Comparison of ENCODE assay signal across 28 mouse cellular contexts in the genomic region with DNA sequence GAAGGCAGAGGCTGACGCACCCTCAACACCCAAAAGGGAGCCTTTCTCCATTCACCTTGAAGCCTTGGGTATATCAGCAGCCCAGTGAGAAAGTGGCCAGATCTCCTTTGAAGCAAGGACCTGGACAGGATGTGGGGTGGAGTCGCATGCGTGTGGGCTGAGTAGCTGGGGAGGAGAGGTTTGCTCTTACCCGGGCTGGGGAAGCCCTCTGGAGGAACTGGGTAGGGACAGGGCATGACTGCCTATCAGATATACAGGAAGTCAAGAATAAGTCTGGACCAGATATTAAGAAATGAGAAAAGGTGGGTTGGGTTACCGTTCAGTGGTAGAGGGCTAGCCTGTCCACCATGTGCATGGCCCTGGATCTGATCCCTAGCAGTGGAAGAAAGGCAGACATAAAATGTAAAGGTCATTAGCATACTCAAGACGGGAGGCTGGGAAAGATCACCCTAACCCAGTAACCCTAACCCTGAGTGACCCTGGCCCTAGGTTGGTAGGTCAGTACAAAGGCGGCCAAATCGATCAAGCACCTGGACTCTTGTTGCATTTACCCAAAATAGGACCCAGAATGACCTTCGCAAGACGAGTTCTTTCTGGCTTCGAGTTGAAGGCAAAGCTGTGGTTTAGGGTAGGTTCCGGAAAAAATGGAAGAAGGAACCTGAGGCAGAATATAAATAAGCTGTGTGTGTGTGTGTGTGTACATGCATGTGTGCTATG. TPM values are rescaled to one million over a fixed set of nuclear protein-coding genes. Genes with fewer than 3 reads are reported as not detected.
A peak's percentile ranks its signal among the peaks of the same experiment; 100 is the strongest.
DNase-seq lines count a peak whose midpoint lies in the region; ATAC-seq lines count a peak whose summit lies in the region.
"Had no signal": no experiment of that assay in that cellular context is flagged by ENCODE, and none has a peak within 500 bp of the region (broad histone marks: within the 10 kb centered on the region; RNA-seq: fewer than 3 reads in every experiment).

No protein-coding gene starts in this region.

- H3K4me2 ChIP-seq in heart, embryonic 13.5 days = no peak overlapping the region
- no peak overlapping the region for H3K4me2 ChIP-seq in forebrain, embryonic 15.5 days (replicated peaks)
- H3K4me2 ChIP-seq: heart, embryonic 15.5 days; hindbrain, embryonic 15.5 days; midbrain, embryonic 12.5 days had no signal

- peaks cover 34% of the 10 kb centered on the region for H3K27me3 ChIP-seq in heart, embryonic 13.5 days (replicated peaks)
- peaks cover 28% of the 10 kb centered on the region for H3K27me3 ChIP-seq in forebrain, embryonic 15.5 days

- no peaks in the 10 kb centered on the region for H3K36me3 ChIP-seq in heart, embryonic 13.5 days
- no peaks in the 10 kb centered on the region for H3K36me3 ChIP-seq in forebrain, embryonic 15.5 days
- H3K36me3 ChIP-seq: G1E; heart, embryonic 15.5 days; hindbrain, embryonic 15.5 days; intestine, embryonic 15.5 days; midbrain, embryonic 12.5 days had no signal

- H3K4me1 ChIP-seq in heart, embryonic 13.5 days = peaks cover 24% of the 10 kb centered on the region
- peaks cover 5% of the 10 kb centered on the region for H3K4me1 ChIP-seq in forebrain, embryonic 15.5 days

- no peak for DNase-seq in heart, adult 8-10 months (ENCODE audit: low spot score)
- DNase-seq in 416B (ENCODE audit: low read depth) = peak; percentile 80
- no peak for DNase-seq in urinary bladder, postnatal 36 days (ENCODE audit: low spot score in 2 of 2)
- DNase-seq in thymus, postnatal 14 days = no peak
- DNase-seq: adrenal gland, postnatal 10 days; cerebellum, adult 18-20 months; cerebellum, postnatal 25 days; gastrocnemius, postnatal 14 days; heart, adult 2 months; heart, postnatal 36 days; kidney, adult 8-10 months; kidney, postnatal 10 days; layer of hippocampus, postnatal 36 days; thymus, adult 2 months had no signal

- H3K9me3 ChIP-seq in heart, embryonic 13.5 days = no peaks in the 10 kb centered on the region
- H3K9me3 ChIP-seq in forebrain, embryonic 15.5 days = no peaks in the 10 kb centered on the region
- H3K9me3 ChIP-seq: heart, embryonic 15.5 days; hindbrain, embryonic 15.5 days; intestine, embryonic 15.5 days; midbrain, embryonic 12.5 days had no signal

- no peak for ATAC-seq in heart, embryonic 13.5 days (ENCODE audit: extremely low read depth, insufficient number of reproducible peaks, low FRiP score, low TSS enrichment)
- peak; percentile 73 for ATAC-seq in granulocyte monocyte progenitor cell, adult 5-6 weeks (replicated peaks; ENCODE audit: poor library complexity, severe bottlenecking)
- ATAC-seq in megakaryocyte, adult 5-6 weeks (ENCODE audit: poor library complexity, severe bottlenecking) = peak; percentile 80
- ATAC-seq in forebrain, embryonic 15.5 days (replicated peaks) = no peak
- ATAC-seq: activated CD4-positive, CD25-positive, alpha-beta regulatory T cell, adult 4 months; forebrain, embryonic 14.5 days had no signal

- H3K9ac ChIP-seq in heart, embryonic 13.5 days = no peak overlapping the region
- H3K9ac ChIP-seq in forebrain, embryonic 15.5 days (replicated peaks) = no peak overlapping the region
- H3K9ac ChIP-seq: heart, embryonic 15.5 days; hindbrain, embryonic 15.5 days; intestine, embryonic 15.5 days; liver, embryonic 14.5 days; midbrain, embryonic 12.5 days had no signal

- 77% methylated on average over 12 of the region's 12 CpGs for WGBS in heart, embryonic 13.5 days
- 90% methylated on average over 12 of the region's 12 CpGs for WGBS in forebrain, embryonic 15.5 days

- no peak overlapping the region for H3K4me3 ChIP-seq in heart, embryonic 13.5 days
- H3K4me3 ChIP-seq in forebrain, embryonic 15.5 days = no peak overlapping the region
- H3K4me3 ChIP-seq: heart, adult 2 months; heart, embryonic 15.5 days; hindbrain, embryonic 15.5 days; intestine, embryonic 15.5 days; midbrain, embryonic 12.5 days had no signal

- 0 out of 2 replicates have a peak overlapping the region, but pooled peaks have one; percentile 5 for H3K27ac ChIP-seq in heart, embryonic 13.5 days (replicated peaks)
- no peak overlapping the region for H3K27ac ChIP-seq in forebrain, embryonic 15.5 days (replicated peaks)
- H3K27ac ChIP-seq: heart, embryonic 15.5 days; hindbrain, embryonic 15.5 days; intestine, embryonic 15.5 days; liver, embryonic 14.5 days; macrophage; midbrain, embryonic 12.5 days; stomach, postnatal 0 days had no signal

RNA-seq across cellular contexts. Expression of a gene that starts 5.1 kb away (rescaled TPM):
- 15.3 and 16.0 TPM in 2 replicates for polyA plus RNA-seq in heart, embryonic 13.5 days (2015; fragmentation: Nextera tagmentation; extraction: Ambion mirVana)
- total RNA-seq in heart, adult 8-10 months (2022) = 10 to 100 TPM; 10.9 to 20.2 (median 11.9) TPM
- total RNA-seq in granulocyte monocyte progenitor cell, adult 5-6 weeks (2014; fragmentation: Nextera tagmentation) = 5.4 and 6.1 TPM in 2 replicates
- not detected in 2 replicates for total RNA-seq in granulocyte monocyte progenitor cell, adult 5-6 weeks (2017)
- total RNA-seq in megakaryocyte, adult 5-6 weeks (2015) = 1.1 and 3.2 TPM in 2 replicates
- total RNA-seq in megakaryocyte, adult 5-6 weeks (2017) = 0.51 and 4.5 TPM in 2 replicates
- polyA plus RNA-seq in forebrain, embryonic 15.5 days (2015; fragmentation: Nextera tagmentation; extraction: Ambion mirVana) = 1.8 and 2.5 TPM in 2 replicates
- polyA plus RNA-seq: activated CD4-positive, CD25-positive, alpha-beta regulatory T cell, adult 4 months had no signal

RNA-seq across cellular contexts. Expression of a gene that starts 16.5 kb away (rescaled TPM):
- polyA plus RNA-seq in heart, embryonic 13.5 days (2015; fragmentation: Nextera tagmentation; extraction: Ambion mirVana) = 202 and 203 TPM in 2 replicates
- total RNA-seq in heart, adult 8-10 months (2022) = 100 to 1,000 TPM; 170 to 189 (median 183) TPM
- 252 and 291 TPM in 2 replicates for total RNA-seq in granulocyte monocyte progenitor cell, adult 5-6 weeks (2014; fragmentation: Nextera tagmentation)
- 155 and 168 TPM in 2 replicates for total RNA-seq in granulocyte monocyte progenitor cell, adult 5-6 weeks (2017)
- total RNA-seq in megakaryocyte, adult 5-6 weeks (2015) = 576 and 578 TPM in 2 replicates
- total RNA-seq in megakaryocyte, adult 5-6 weeks (2017) = 242 and 284 TPM in 2 replicates
- 155 and 161 TPM in 2 replicates for polyA plus RNA-seq in forebrain, embryonic 15.5 days (2015; fragmentation: Nextera tagmentation; extraction: Ambion mirVana)

RNA-seq across cellular contexts. Expression of a gene that starts 31.8 kb away (rescaled TPM):
- polyA plus RNA-seq in heart, embryonic 13.5 days (2015; fragmentation: Nextera tagmentation; extraction: Ambion mirVana) = 4.4 and 5.6 TPM in 2 replicates
- 10 to 100 TPM; 11.1 to 17.3 (median 13.8) TPM for total RNA-seq in heart, adult 8-10 months (2022)
- total RNA-seq in granulocyte monocyte progenitor cell, adult 5-6 weeks (2014; fragmentation: Nextera tagmentation) = not detected in 2 replicates
- 0.46 TPM in 1 of 2 replicates, not detected in the other for total RNA-seq in granulocyte monocyte progenitor cell, adult 5-6 weeks (2017)
- 1.0 and 1.1 TPM in 2 replicates for total RNA-seq in megakaryocyte, adult 5-6 weeks (2015)
- total RNA-seq in megakaryocyte, adult 5-6 weeks (2017) = 0.37 and 0.73 TPM in 2 replicates
- 50.4 and 51.3 TPM in 2 replicates for polyA plus RNA-seq in forebrain, embryonic 15.5 days (2015; fragmentation: Nextera tagmentation; extraction: Ambion mirVana)

RNA-seq across cellular contexts. Expression of a gene that starts 37.7 kb away (rescaled TPM):
- 2.9 and 3.2 TPM in 2 replicates for polyA plus RNA-seq in heart, embryonic 13.5 days (2015; fragmentation: Nextera tagmentation; extraction: Ambion mirVana)
- 1 to 10 TPM in 2 of 4 experiments, under 1 TPM in 2; 0.84 to 2.6 (median 1.1) TPM for total RNA-seq in heart, adult 8-10 months (2022)
- total RNA-seq in granulocyte monocyte progenitor cell, adult 5-6 weeks (2014; fragmentation: Nextera tagmentation) = 114 TPM in 2 replicates
- 98.3 and 98.8 TPM in 2 replicates for total RNA-seq in granulocyte monocyte progenitor cell, adult 5-6 weeks (2017)
- total RNA-seq in megakaryocyte, adult 5-6 weeks (2015) = 309 and 324 TPM in 2 replicates
- total RNA-seq in megakaryocyte, adult 5-6 weeks (2017) = 275 and 304 TPM in 2 replicates
- 1.2 and 2.0 TPM in 2 replicates for polyA plus RNA-seq in forebrain, embryonic 15.5 days (2015; fragmentation: Nextera tagmentation; extraction: Ambion mirVana)

RNA-seq across cellular contexts. Expression of a gene that starts 56.1 kb away (rescaled TPM):
- 1.7 TPM in 2 replicates for polyA plus RNA-seq in heart, embryonic 13.5 days (2015; fragmentation: Nextera tagmentation; extraction: Ambion mirVana)
- total RNA-seq in heart, adult 8-10 months (2022) = 1 to 10 TPM; 1.1 to 2.0 (median 1.5) TPM
- 4.7 and 7.9 TPM in 2 replicates for total RNA-seq in granulocyte monocyte progenitor cell, adult 5-6 weeks (2014; fragmentation: Nextera tagmentation)
- total RNA-seq in granulocyte monocyte progenitor cell, adult 5-6 weeks (2017) = 2.3 and 2.5 TPM in 2 replicates
- total RNA-seq in megakaryocyte, adult 5-6 weeks (2015) = 3.5 and 6.2 TPM in 2 replicates
- 1.8 and 4.2 TPM in 2 replicates for total RNA-seq in megakaryocyte, adult 5-6 weeks (2017)
- 0.43 and 0.97 TPM in 2 replicates for polyA plus RNA-seq in forebrain, embryonic 15.5 days (2015; fragmentation: Nextera tagmentation; extraction: Ambion mirVana)
- total RNA-seq: gastrocnemius, postnatal 14 days had no signal

Comparison
In these comparisons a context has a peak if more than half of its experiments do, and no peak if none do; other contexts are left out.
1. ATAC-seq: peak in granulocyte monocyte progenitor cell, adult 5-6 weeks (single experiment) and megakaryocyte, adult 5-6 weeks (single experiment); none in heart, embryonic 13.5 days (single experiment) and forebrain, embryonic 15.5 days (single experiment).
2. RNA of a gene that starts 31.8 kb away (total RNA-seq): 11.1 to 17.3 TPM in heart, adult 8-10 months; 0.37 to 1.1 TPM in megakaryocyte, adult 5-6 weeks and 0.46 TPM in granulocyte monocyte progenitor cell, adult 5-6 weeks; every median in the first group is over 4 times any median in the second.